ENCODE assay signal across 11 mouse cellular contexts in the genomic region with DNA sequence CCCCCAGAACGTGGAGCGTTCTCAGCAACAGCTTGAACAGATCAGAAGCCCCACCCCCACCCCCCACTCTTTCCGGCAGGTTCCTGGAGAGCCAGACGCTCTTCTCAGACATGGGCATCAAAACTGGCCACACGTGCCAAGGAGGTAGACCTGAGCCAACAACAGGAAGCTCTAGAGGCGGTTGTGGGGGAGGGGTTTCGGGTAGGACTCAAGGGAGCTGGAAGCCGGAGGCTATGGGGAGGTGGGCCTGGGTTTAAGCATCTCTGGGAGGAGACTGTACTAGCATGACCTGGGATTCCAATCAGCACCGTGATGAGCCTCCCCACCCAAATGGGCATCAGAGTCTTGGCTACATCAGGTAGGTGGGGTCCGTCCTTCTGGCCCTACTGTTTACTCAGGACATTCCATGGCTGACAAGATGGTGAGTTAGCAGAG. TPM values are rescaled to one million over a fixed set of nuclear protein-coding genes. Genes with fewer than 3 reads are reported as not detected.
DNase-seq lines count a peak whose midpoint lies in the region; ATAC-seq and TF ChIP-seq lines count a peak whose summit lies in the region.
"Had no signal": no experiment of that assay in that cellular context is flagged by ENCODE, and none has a peak within 500 bp of the region (broad histone marks: within the 10 kb centered on the region; RNA-seq: fewer than 3 reads in every experiment).

No protein-coding gene starts in this region.

- ATAC-seq in heart, postnatal 0 days (ENCODE audit: insufficient read depth, low read depth), result 0 out of 2 replicates have a peak, but pooled peaks have one; percentile 10
- no peak for ATAC-seq in megakaryocyte-erythroid progenitor cell, adult 5-6 weeks (replicated peaks; ENCODE audit: low FRiP score, low TSS enrichment, poor library complexity, severe bottlenecking)
- ATAC-seq: midbrain, embryonic 15.5 days had no signal

- no peak overlapping the region for H3K9ac ChIP-seq in heart, postnatal 0 days (replicated peaks; ENCODE audit: low read depth, low read length)
- H3K9ac ChIP-seq: midbrain, embryonic 15.5 days had no signal

- H3K79me2 ChIP-seq in myocyte (ENCODE audit: control insufficient read depth, insufficient read depth), result no peaks in the 10 kb centered on the region

- peak; percentile 55 for DNase-seq in gastrocnemius, postnatal 25 days
- no peak for DNase-seq in gastrocnemius, adult 18-20 months (ENCODE audit: low spot score)
- peak; percentile 22 for DNase-seq in thymus, postnatal 0 days (ENCODE audit: low spot score)
- DNase-seq in thymus, adult 2 months, result no peak
- DNase-seq in heart, postnatal 0 days (ENCODE audit: low spot score), result no peak
- no peak for DNase-seq in neural tube, embryonic 10.5 days (ENCODE audit: extremely low spot score, low spot score)
- DNase-seq: kidney, adult 11 months had no signal

- H3K4me1 ChIP-seq in thymus, adult 2 months (replicated peaks; ENCODE audit: control insufficient read depth, insufficient read depth, low read length), result peaks cover 14% of the 10 kb centered on the region
- peaks cover 21% of the 10 kb centered on the region for H3K4me1 ChIP-seq in heart, postnatal 0 days (ENCODE audit: control insufficient read depth, insufficient read depth)

- no peak overlapping the region for H3K4me2 ChIP-seq in heart, postnatal 0 days (ENCODE audit: low read depth, low read length)
- H3K4me2 ChIP-seq in myocyte (ENCODE audit: low read depth), result peak overlapping the region; percentile 44
- H3K4me2 ChIP-seq: midbrain, embryonic 15.5 days had no signal

- no peaks in the 10 kb centered on the region for H3K36me3 ChIP-seq in thymus, adult 2 months (ENCODE audit: control insufficient read depth, insufficient read depth, low read length)
- H3K36me3 ChIP-seq in heart, postnatal 0 days (replicated peaks; ENCODE audit: control insufficient read depth, insufficient read depth, low read length), result no peaks in the 10 kb centered on the region
- H3K36me3 ChIP-seq in myocyte (ENCODE audit: control insufficient read depth, insufficient read depth), result no peaks in the 10 kb centered on the region
- H3K36me3 ChIP-seq: midbrain, embryonic 15.5 days had no signal

- no peak for TF ChIP-seq POLR2A in thymus, adult 2 months (IDR thresholded peaks at IDR 0.05; ENCODE audit: control insufficient read depth, extremely low read depth, insufficient read depth, low read length, poor library complexity)
- no peak for TF ChIP-seq POLR2A in myocyte (IDR thresholded peaks at IDR 0.05; ENCODE audit: insufficient read length, low read depth)

- no peak for TF ChIP-seq CTCF in thymus, adult 2 months (IDR thresholded peaks at IDR 0.05; ENCODE audit: borderline replicate concordance, control insufficient read depth, extremely low read depth, insufficient read depth, low read length, poor library complexity)
- TF ChIP-seq CTCF in heart, postnatal 0 days (IDR thresholded peaks at IDR 0.05; ENCODE audit: low read depth), result no peak

- no peak overlapping the region for H3K27ac ChIP-seq in thymus, adult 2 months (ENCODE audit: control insufficient read depth, insufficient read depth, low read length)
- peak overlapping the region; percentile 31; the same call in 1 of the 2 replicates for H3K27ac ChIP-seq in heart, postnatal 0 days (ENCODE audit: low read depth)
- H3K27ac ChIP-seq: midbrain, embryonic 15.5 days had no signal

- H3K27me3 ChIP-seq in thymus, adult 2 months (ENCODE audit: control insufficient read depth, insufficient read depth, low read length), result no peaks in the 10 kb centered on the region
- H3K27me3 ChIP-seq in heart, postnatal 0 days (ENCODE audit: control insufficient read depth, insufficient read depth, low read length), result no peaks in the 10 kb centered on the region
- no peaks in the 10 kb centered on the region for H3K27me3 ChIP-seq in myocyte (ENCODE audit: control insufficient read depth, insufficient read depth, insufficient read length)
- H3K27me3 ChIP-seq: midbrain, embryonic 15.5 days had no signal

- TF ChIP-seq EP300 in heart, postnatal 0 days (IDR thresholded peaks at IDR 0.05; ENCODE audit: low read depth), result no peak

- no peaks in the 10 kb centered on the region for H3K9me3 ChIP-seq in heart, postnatal 0 days (replicated peaks; ENCODE audit: control insufficient read depth, low read length)
- H3K9me3 ChIP-seq: midbrain, embryonic 15.5 days had no signal

- no peak overlapping the region for H3K4me3 ChIP-seq in thymus, adult 2 months (ENCODE audit: control insufficient read depth, insufficient read depth, low read length)
- H3K4me3 ChIP-seq in heart, postnatal 0 days (ENCODE audit: low read depth, low read length), result no peak overlapping the region
- H3K4me3 ChIP-seq in myocyte, result no peak overlapping the region
- H3K4me3 ChIP-seq: midbrain, embryonic 15.5 days had no signal

- no peak overlapping the region for H3ac ChIP-seq in myocyte (ENCODE audit: control insufficient read depth, insufficient read length)

- 34% methylated on average over 10 of the region's 10 CpGs for WGBS in thymus, adult 2 months
- 51% methylated on average over 10 of the region's 10 CpGs for WGBS in heart, postnatal 0 days

TF ChIP-seq in myocyte, 11 proteins besides CTCF, POLR2A, EP300 and RAD21:
- TF ChIP-seq REST (IDR thresholded peaks at IDR 0.05; ENCODE audit: insufficient read depth, insufficient read length) (no peak), CEBPB (IDR thresholded peaks at IDR 0.05; ENCODE audit: insufficient read depth, poor library complexity, severe bottlenecking) (no peak), TCF12 (IDR thresholded peaks at IDR 0.05; ENCODE audit: insufficient read depth, poor library complexity, severe bottlenecking) (no peak), USF1 (IDR thresholded peaks at IDR 0.05; ENCODE audit: low read depth) (no peak), E2F4 (IDR thresholded peaks at IDR 0.05; ENCODE audit: insufficient read depth) (no peak), MYOG (IDR thresholded peaks at IDR 0.05; ENCODE audit: control insufficient read depth in 1 of 3, insufficient read depth in 1 of 3, insufficient read length in 2 of 3, low read depth in 2 of 3) (no peak), MAX (IDR thresholded peaks at IDR 0.05; ENCODE audit: low read depth) (no peak), SRF (IDR thresholded peaks at IDR 0.05; ENCODE audit: control insufficient read depth, insufficient read length, low read depth) (no peak), POLR2AphosphoS2 (IDR thresholded peaks at IDR 0.05; ENCODE audit: insufficient read length, low read depth) (no peak)
TF ChIP-seq in myocyte: peak in this region for 0.

RNA-seq across cellular contexts. Expression of gene Timp2, which starts 5.4 kb away (rescaled TPM):
- 10 to 100 TPM; 77.3 to 96.4 TPM for total RNA-seq in gastrocnemius, postnatal 25 days (2021)
- total RNA-seq in gastrocnemius, adult 18-20 months (2021), result 10 to 100 TPM; 65.4 to 89.1 TPM
- 45.1 and 45.2 TPM in 2 replicates for polyA plus RNA-seq in thymus, postnatal 0 days (2015; fragmentation: Nextera tagmentation; extraction: Ambion mirVana)
- polyA plus RNA-seq in thymus, adult 2 months (2012; rRNA removed), result 72.6 and 78.8 TPM in 2 replicates
- 77.5 and 78.5 TPM in 2 replicates for total RNA-seq in heart, postnatal 0 days (2014; rRNA removed; ENCODE audit: low replicate concordance)
- polyA plus RNA-seq in heart, postnatal 0 days (2015; fragmentation: Nextera tagmentation; extraction: Ambion mirVana), result 61.9 and 65.5 TPM in 2 replicates
- polyA plus RNA-seq in myocyte (2012; fragmentation: generic; extraction: Trizol), result 321 TPM
- total RNA-seq in megakaryocyte-erythroid progenitor cell, adult 5-6 weeks (2014; fragmentation: Nextera tagmentation), result 4.4 and 8.0 TPM in 2 replicates
- 9.3 and 9.5 TPM in 2 replicates for total RNA-seq in megakaryocyte-erythroid progenitor cell, adult 5-6 weeks (2017)

RNA-seq across cellular contexts. Expression of gene Cep295nl, which starts 18.6 kb away (rescaled TPM):
- total RNA-seq in gastrocnemius, postnatal 25 days (2021), result 1 to 10 TPM in 1 of 2 experiments, under 1 TPM in 1; 0.99 to 1.0 TPM
- under 1 TPM; 0.52 to 0.73 TPM for total RNA-seq in gastrocnemius, adult 18-20 months (2021)
- polyA plus RNA-seq in thymus, postnatal 0 days (2015; fragmentation: Nextera tagmentation; extraction: Ambion mirVana), result 0.21 and 0.30 TPM in 2 replicates
- polyA plus RNA-seq in thymus, adult 2 months (2012; rRNA removed), result 0.26 and 0.32 TPM in 2 replicates
- not detected in 2 replicates for total RNA-seq in heart, postnatal 0 days (2014; rRNA removed; ENCODE audit: low replicate concordance)
- polyA plus RNA-seq in heart, postnatal 0 days (2015; fragmentation: Nextera tagmentation; extraction: Ambion mirVana), result 0.19 and 0.31 TPM in 2 replicates
- polyA plus RNA-seq in myocyte (2012; fragmentation: generic; extraction: Trizol), result 0.60 TPM
- 0.81 and 2.2 TPM in 2 replicates for total RNA-seq in megakaryocyte-erythroid progenitor cell, adult 5-6 weeks (2014; fragmentation: Nextera tagmentation)
- total RNA-seq in megakaryocyte-erythroid progenitor cell, adult 5-6 weeks (2017), result 1.2 TPM in 2 replicates
- polyA plus RNA-seq: small intestine, adult 2 months had no signal

RNA-seq across cellular contexts. Expression of gene Lgals3bp, which starts 41.0 kb away (rescaled TPM):
- 10 to 100 TPM; 11.0 to 14.7 TPM for total RNA-seq in gastrocnemius, postnatal 25 days (2021)
- 10 to 100 TPM; 15.8 to 17.1 TPM for total RNA-seq in gastrocnemius, adult 18-20 months (2021)
- polyA plus RNA-seq in thymus, postnatal 0 days (2015; fragmentation: Nextera tagmentation; extraction: Ambion mirVana), result 100.0 and 116 TPM in 2 replicates
- 450 and 565 TPM in 2 replicates for polyA plus RNA-seq in thymus, adult 2 months (2012; rRNA removed)
- 77.9 and 83.1 TPM in 2 replicates for total RNA-seq in heart, postnatal 0 days (2014; rRNA removed; ENCODE audit: low replicate concordance)
- 27.6 and 28.6 TPM in 2 replicates for polyA plus RNA-seq in heart, postnatal 0 days (2015; fragmentation: Nextera tagmentation; extraction: Ambion mirVana)
- 16.4 TPM for polyA plus RNA-seq in myocyte (2012; fragmentation: generic; extraction: Trizol)
- total RNA-seq in megakaryocyte-erythroid progenitor cell, adult 5-6 weeks (2014; fragmentation: Nextera tagmentation), result 174 and 211 TPM in 2 replicates
- 112 and 174 TPM in 2 replicates for total RNA-seq in megakaryocyte-erythroid progenitor cell, adult 5-6 weeks (2017)

RNA-seq across cellular contexts. Expression of gene Cant1, which starts 58.0 kb away (rescaled TPM):
- total RNA-seq in gastrocnemius, postnatal 25 days (2021), result 1 to 10 TPM; 9.3 to 9.9 TPM
- total RNA-seq in gastrocnemius, adult 18-20 months (2021), result 10 to 100 TPM; 10.7 to 11.9 TPM
- 24.6 and 26.6 TPM in 2 replicates for polyA plus RNA-seq in thymus, postnatal 0 days (2015; fragmentation: Nextera tagmentation; extraction: Ambion mirVana)
- 100 and 105 TPM in 2 replicates for polyA plus RNA-seq in thymus, adult 2 months (2012; rRNA removed)
- 28.3 and 35.5 TPM in 2 replicates for total RNA-seq in heart, postnatal 0 days (2014; rRNA removed; ENCODE audit: low replicate concordance)
- 10.4 and 12.6 TPM in 2 replicates for polyA plus RNA-seq in heart, postnatal 0 days (2015; fragmentation: Nextera tagmentation; extraction: Ambion mirVana)
- polyA plus RNA-seq in myocyte (2012; fragmentation: generic; extraction: Trizol), result 33.7 TPM
- 23.9 and 24.7 TPM in 2 replicates for total RNA-seq in megakaryocyte-erythroid progenitor cell, adult 5-6 weeks (2014; fragmentation: Nextera tagmentation)
- total RNA-seq in megakaryocyte-erythroid progenitor cell, adult 5-6 weeks (2017), result 7.3 and 11.3 TPM in 2 replicates

Comparison
In these comparisons a context has a peak if more than half of its experiments do, and no peak if none do; other contexts are left out.
1. DNase-seq: peak in gastrocnemius, postnatal 25 days (single experiment) and thymus, postnatal 0 days (single experiment); none in gastrocnemius, adult 18-20 months (single experiment), thymus, adult 2 months (single experiment), heart, postnatal 0 days (single experiment) and neural tube, embryonic 10.5 days (single experiment).